Mouse (Mus musculus) megakaryocyte, embryonic 14.5 days (primary cell): ENCODE results near the gene Cpsf4. TPM values are rescaled to one million over a fixed set of nuclear protein-coding genes. Genes with fewer than 3 reads are reported as not detected.
"Not testable (repeated sequence)": the region's sequence is repeated elsewhere in the genome, so short reads cannot be mapped to it uniquely, and the experiment has no call there.

ENCODE experiments used
- H3K27me3 ChIP-seq: replicated peaks from 2 replicates; pipeline ENCODE3; 2012; ENCODE audit warnings: inconsistent platforms
- H3K36me3 ChIP-seq: replicated peaks from 2 replicates; pipeline ENCODE3; 2012; ENCODE audit warnings: low read length, inconsistent platforms, mixed read lengths
- H3K4me1 ChIP-seq: 2 replicates; pipeline ENCODE4 v1.6.1; 2012; ENCODE audit warnings: inconsistent platforms
- H3K4me3 ChIP-seq: replicated peaks from 2 replicates; pipeline ENCODE3; 2012; ENCODE audit warnings: moderate library complexity, mild to moderate bottlenecking, inconsistent platforms
- H3K9me3 ChIP-seq: 2 replicates; pipeline ENCODE4 v1.6.1; 2012; ENCODE audit warnings: inconsistent platforms
- FLI1 ChIP-seq: IDR thresholded peaks from 2 replicates; pipeline ENCODE4 v1.6.1; 2012; ENCODE audit warnings: low read length, inconsistent platforms, mixed read lengths
- GATA1 ChIP-seq: IDR thresholded peaks from 3 replicates; pipeline ENCODE4 v1.6.1; 2012; ENCODE audit warnings: mixed read lengths, low read length, inconsistent platforms, borderline replicate concordance
- polyA plus RNA-seq: library from polyadenylated mRNA; stranded (reverse); fragments of >175 nt; gene quantifications from 2 replicates; pipeline ENCODE4 v1.2.3, GENCODE M21; 2012; ENCODE audit warnings: low replicate concordance; ENCODE audit not compliant: insufficient read depth

Cpsf4 gene
- polyA plus RNA-seq, 1 experiment = 53.5 TPM

- Histone ChIP-seq H3K9me3 (no peaks in the 10 kb centered on the region), H3K27me3 (no peaks in the 10 kb centered on the region), H3K4me3 (no peak overlapping the region), H3K4me1 (no peaks in the 10 kb centered on the region; the same call in 1 of the 2 replicates), H3K36me3 (peaks cover 74% of the 10 kb centered on the region)
- no peak for TF ChIP-seq GATA1
- TF ChIP-seq FLI1 = no peak
Measured at GRCm38 (mm10) chr5:145218206-145218605, 51.2 kb downstream of the Cpsf4 start.

GRCm38 (mm10) chr5:145218671-145219070, 51.7 kb downstream of the Cpsf4 start:
- H3K36me3 ChIP-seq = peaks cover 70% of the 10 kb centered on the region

GRCm38 (mm10) chr5:145219981-145220380, 53.0 kb downstream of the Cpsf4 start:
- H3K36me3 ChIP-seq = peaks cover 57% of the 10 kb centered on the region
- H3K27me3 ChIP-seq = no peaks in the 10 kb centered on the region
- TF ChIP-seq FLI1 (no peak), GATA1 (no peak)
- H3K4me3 ChIP-seq = no peak overlapping the region
- H3K4me1 ChIP-seq = no peaks in the 10 kb centered on the region; the same call in 1 of the 2 replicates
- no peaks in the 10 kb centered on the region for H3K9me3 ChIP-seq

More at GRCm38 (mm10) chr5:145218671-145219070, 51.7 kb downstream of the Cpsf4 start:
- Histone ChIP-seq H3K4me1 (no peaks in the 10 kb centered on the region; the same call in 1 of the 2 replicates), H3K4me3 (no peak overlapping the region), H3K9me3 (no peaks in the 10 kb centered on the region), H3K27me3 (no peaks in the 10 kb centered on the region)
- TF ChIP-seq GATA1 = no peak
- no peak for TF ChIP-seq FLI1

- Histone ChIP-seq H3K27me3 (no peaks in the 10 kb centered on the region), H3K36me3 (peaks cover 40% of the 10 kb centered on the region), H3K4me3 (no peak overlapping the region), H3K9me3 (no peaks in the 10 kb centered on the region), H3K4me1 (peaks cover 4% of the 10 kb centered on the region)
- no peak for TF ChIP-seq GATA1
- TF ChIP-seq FLI1 = no peak
Measured at GRCm38 (mm10) chr5:145222840-145223239, 55.8 kb downstream of the Cpsf4 start.

GRCm38 (mm10) chr5:145223395-145223794, 56.4 kb downstream of the Cpsf4 start:
- Histone ChIP-seq H3K4me1 (peaks cover 9% of the 10 kb centered on the region), H3K9me3 (no peaks in the 10 kb centered on the region), H3K4me3 (no peak overlapping the region), H3K27me3 (no peaks in the 10 kb centered on the region), H3K36me3 (peaks cover 34% of the 10 kb centered on the region)
- TF ChIP-seq FLI1 (no peak), GATA1 (no peak)

GRCm38 (mm10) chr5:145226453-145226852, 59.4 kb downstream of the Cpsf4 start:
- no peaks in the 10 kb centered on the region for H3K27me3 ChIP-seq
- no peak overlapping the region for H3K4me3 ChIP-seq

GRCm38 (mm10) chr5:145229283-145229682, 62.3 kb downstream of the Cpsf4 start:
- H3K9me3 ChIP-seq, H3K4me3 ChIP-seq, H3K27me3 ChIP-seq: not testable (repeated sequence)
- peaks cover 39% of the 10 kb centered on the region for H3K4me1 ChIP-seq
- peaks cover 14% of the 10 kb centered on the region for H3K36me3 ChIP-seq

More at GRCm38 (mm10) chr5:145226453-145226852, 59.4 kb downstream of the Cpsf4 start:
- no peak for TF ChIP-seq GATA1
- peaks cover 22% of the 10 kb centered on the region for H3K4me1 ChIP-seq
- peaks cover 6% of the 10 kb centered on the region for H3K36me3 ChIP-seq
- no peaks in the 10 kb centered on the region for H3K9me3 ChIP-seq

GRCm38 (mm10) chr5:145230641-145231040, 63.6 kb downstream of the Cpsf4 start:
- no peaks in the 10 kb centered on the region for H3K9me3 ChIP-seq
- peaks cover 27% of the 10 kb centered on the region for H3K36me3 ChIP-seq
- no peak for TF ChIP-seq FLI1
- no peak for TF ChIP-seq GATA1
- H3K27me3 ChIP-seq = no peaks in the 10 kb centered on the region
- H3K4me1 ChIP-seq = peaks cover 53% of the 10 kb centered on the region
- peak overlapping the region; percentile 99 for H3K4me3 ChIP-seq

GRCm38 (mm10) chr5:145231367-145231871, 64.4 kb downstream of the Cpsf4 start, which contains the start of gene Zfp655:
TSS of gene Zfp655 (plus strand) at chr5:145231715.
- Histone ChIP-seq H3K9me3 (no peaks in the 10 kb centered on the region), H3K4me3 (peak within 1 kb of the TSS; percentile 99), H3K36me3 (peaks cover 35% of the 10 kb centered on the region), H3K27me3 (no peaks in the 10 kb centered on the region), H3K4me1 (peaks cover 56% of the 10 kb centered on the region)
- TF ChIP-seq FLI1 (peak; percentile 51; the same call in 1 of the 2 replicates), GATA1 (no peak)

Other genes with a start within 250 kb of the Cpsf4 start
- gene Smurf1, start 201.4 kb upstream of the Cpsf4 start, polyA plus RNA-seq = 3.2 and 3.6 TPM in 2 replicates
- 1.6 TPM in 1 of 2 replicates, not detected in the other for gene Gm4871, start 134.5 kb upstream of the Cpsf4 start, polyA plus RNA-seq
- not detected in 2 replicates for gene 1700018F24Rik, start 124.2 kb upstream of the Cpsf4 start, polyA plus RNA-seq
- 25.4 and 41.5 TPM in 2 replicates for gene Arpc1a, start 83.4 kb upstream of the Cpsf4 start, polyA plus RNA-seq
- not detected in 2 replicates for gene Kpna7, start 83.2 kb upstream of the Cpsf4 start, polyA plus RNA-seq
- 1,949 and 2,538 TPM in 2 replicates for gene Arpc1b, start 53.0 kb upstream of the Cpsf4 start, polyA plus RNA-seq
- 63.5 and 118 TPM in 2 replicates for gene Pdap1, start 27.0 kb upstream of the Cpsf4 start, polyA plus RNA-seq
- gene Bud31, start 26.9 kb upstream of the Cpsf4 start, polyA plus RNA-seq = 7.0 and 13.8 TPM in 2 replicates
- gene Ptcd1, start 105 bp upstream of the Cpsf4 start, polyA plus RNA-seq = 9.4 and 10.7 TPM in 2 replicates
- gene Atp5j2, start 24.8 kb downstream of the Cpsf4 start, polyA plus RNA-seq = 3.0 and 56.7 TPM in 2 replicates
- 5.3 TPM in 1 of 2 replicates, not detected in the other for gene Zkscan14, start 34.7 kb downstream of the Cpsf4 start, polyA plus RNA-seq
- 0.84 and 1.00 TPM in 2 replicates for gene Zkscan5, start 37.3 kb downstream of the Cpsf4 start, polyA plus RNA-seq
- gene Zfp655, start 64.5 kb downstream of the Cpsf4 start, polyA plus RNA-seq = 10.5 and 20.8 TPM in 2 replicates
- 16.1 and 17.4 TPM in 2 replicates for gene Zscan25, start 113.3 kb downstream of the Cpsf4 start, polyA plus RNA-seq
- gene Cyp3a57, start 178.1 kb downstream of the Cpsf4 start, polyA plus RNA-seq = not detected in 2 replicates